Mouse (Mus musculus) urinary bladder, postnatal 0 days (tissue): ENCODE measurements around the gene Trmt2b. TPM values are rescaled to one million over a fixed set of nuclear protein-coding genes. Genes with fewer than 3 reads are reported as not detected.

Experiments used
- polyA plus RNA-seq: library from polyadenylated mRNA; unstranded; fragments of >200 nt; fragmentation: Nextera tagmentation; extraction: Ambion mirVana; gene quantifications from 2 replicates; pipeline ENCODE4 v1.2.1, GENCODE M21; 2015

Trmt2b gene
- 12.3 and 12.7 TPM in 2 replicates for polyA plus RNA-seq

DNA sequence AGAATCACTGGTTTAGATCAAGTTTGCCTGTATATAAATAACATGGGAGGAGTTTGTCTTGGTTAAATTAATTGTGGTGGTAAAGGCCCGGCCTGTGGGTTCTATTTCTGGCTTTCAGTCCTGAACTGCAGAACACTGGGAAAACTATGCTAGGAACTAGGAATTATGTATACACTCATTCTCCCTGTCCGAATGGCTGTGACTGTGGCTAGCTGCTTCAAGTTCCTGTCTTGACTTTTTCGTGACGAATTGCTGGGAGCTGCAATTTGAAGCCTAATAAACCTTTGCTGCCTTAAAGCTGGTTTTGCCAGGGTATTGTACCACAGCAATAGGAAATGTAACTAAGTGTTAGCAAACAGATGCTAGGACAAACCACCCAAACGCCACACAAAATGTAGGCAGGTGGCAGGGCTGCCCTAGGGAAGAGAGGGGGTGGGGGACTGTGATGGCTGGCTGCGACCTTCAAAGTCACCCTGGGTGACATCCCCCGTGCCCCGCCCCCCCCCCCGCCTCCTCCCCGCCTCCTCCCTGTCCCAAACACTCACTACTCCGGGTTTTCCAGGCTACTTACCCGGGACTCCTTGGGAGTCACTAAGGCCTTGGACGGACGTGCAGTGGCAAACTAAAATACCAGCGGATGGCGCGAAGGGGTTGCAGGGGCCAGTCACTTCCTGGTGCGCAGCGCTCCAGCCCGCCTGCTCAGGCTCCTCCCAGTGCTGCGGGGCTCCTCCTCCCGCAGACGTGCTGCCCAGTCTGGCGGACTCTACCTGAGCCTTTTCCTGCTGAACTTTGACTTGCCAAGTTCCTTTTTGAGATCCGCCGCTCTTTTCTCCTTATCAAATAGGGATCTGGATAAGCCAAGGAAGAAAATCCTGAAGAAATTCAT, at the start of gene Trmt2b:
Gene Trmt2b, minus strand, starts transcription at position 710 of the 886 bp plus-strand sequence.

DNA sequence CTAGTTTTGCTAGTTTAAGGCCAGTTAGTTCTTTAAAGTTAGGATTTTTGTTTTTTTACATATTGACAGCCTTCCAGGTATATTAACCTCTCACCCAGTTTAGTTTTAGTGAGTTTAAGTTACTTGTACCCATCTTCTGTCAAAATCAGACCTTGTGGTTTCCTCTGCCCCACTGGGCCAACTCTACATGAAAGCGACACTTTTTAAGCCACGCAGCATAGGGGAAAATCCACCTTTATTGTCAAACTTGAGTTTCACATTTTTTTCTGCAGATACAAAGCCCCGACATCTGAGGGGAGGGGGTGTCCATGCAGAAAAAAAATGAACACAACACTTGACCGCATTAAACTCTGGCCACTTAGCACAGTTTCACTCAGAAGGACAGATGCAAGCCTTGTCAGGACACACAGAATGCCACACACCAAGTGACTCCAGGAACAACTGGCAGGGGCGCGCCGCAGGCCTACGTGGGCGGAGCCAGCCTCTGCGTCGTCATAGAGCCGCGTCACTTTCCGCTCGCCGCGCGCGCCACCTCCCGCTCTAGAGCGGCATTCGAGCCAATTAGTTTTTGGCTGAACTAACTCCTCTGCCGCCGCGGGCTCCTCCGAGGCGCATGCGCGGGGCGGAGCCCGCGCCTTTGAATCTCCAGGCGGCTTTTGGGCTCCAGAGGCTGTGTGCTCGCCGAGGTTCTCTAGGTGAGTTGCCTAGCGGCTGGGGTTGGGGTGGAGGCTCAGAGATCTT, 30.9 kb upstream of the Trmt2b start, which contains the start of gene Cenpi:
Gene Cenpi, plus strand, starts transcription at position 551 of the 741 bp plus-strand sequence.

DNA sequence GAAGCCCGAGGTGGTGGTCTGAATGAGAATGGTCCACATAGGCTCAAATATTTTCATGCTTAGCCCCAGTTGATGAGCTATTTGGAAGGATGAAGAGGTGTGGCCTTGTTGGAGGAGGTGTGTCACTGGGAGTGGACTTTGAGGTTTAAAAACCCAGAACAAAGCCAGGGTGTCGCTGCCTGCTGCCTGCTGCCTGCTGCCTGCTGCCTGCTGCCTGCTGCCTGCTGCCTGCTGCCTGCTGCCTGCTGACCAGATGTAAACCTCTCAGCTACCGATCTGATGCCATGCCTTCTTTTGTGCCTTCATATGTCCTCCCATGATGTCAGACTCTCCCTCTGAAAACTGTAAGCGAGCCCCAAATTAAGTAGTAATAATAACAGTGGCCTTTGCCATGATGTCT, 54.9 kb downstream of the Trmt2b start, which contains the start of gene Nox1:
Gene Nox1, minus strand, starts transcription at position 101 of the 400 bp plus-strand sequence.

DNA sequence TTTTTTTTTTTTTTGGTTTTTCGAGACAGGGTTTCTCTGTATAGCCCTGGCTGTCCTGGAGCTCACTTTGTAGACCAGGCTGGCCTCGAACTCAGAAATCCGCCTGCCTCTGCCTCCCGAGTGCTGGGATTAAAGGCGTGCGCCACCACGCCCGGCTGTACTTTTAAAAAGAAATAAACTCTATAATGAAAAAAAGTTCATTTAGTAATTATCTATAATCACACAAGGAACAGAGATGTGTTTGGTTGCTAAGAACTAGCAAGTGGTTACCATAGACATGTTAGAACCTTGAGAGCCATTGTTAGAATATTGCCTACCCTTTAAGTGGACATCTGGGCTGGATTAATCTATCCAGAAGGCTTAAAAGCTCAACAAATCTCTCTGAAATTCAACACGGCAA, 89.6 kb downstream of the Trmt2b start, which contains the start of gene Arl13a:
Gene Arl13a, plus strand, starts transcription at position 301 of the 400 bp plus-strand sequence.

Other genes starting within 250 kb of the Trmt2b start
- 11.1 and 13.1 TPM in 2 replicates for gene Cstf2, start 217.8 kb downstream of the Trmt2b start, polyA plus RNA-seq
- 0.37 and 0.82 TPM in 2 replicates for gene Xkrx, start 114.9 kb downstream of the Trmt2b start, polyA plus RNA-seq
- gene Arl13a, start 89.5 kb downstream of the Trmt2b start, polyA plus RNA-seq: not detected in 2 replicates
- gene Nox1, start 55.0 kb downstream of the Trmt2b start, polyA plus RNA-seq: 0.19 TPM in 1 of 2 replicates, not detected in the other
- gene Tmem35a, start 18.2 kb upstream of the Trmt2b start, polyA plus RNA-seq: 0.31 and 0.59 TPM in 2 replicates
- 8.9 and 9.5 TPM in 2 replicates for gene Cenpi, start 31.1 kb upstream of the Trmt2b start, polyA plus RNA-seq
- 0.11 and 0.17 TPM in 2 replicates for gene Drp2, start 127.6 kb upstream of the Trmt2b start, polyA plus RNA-seq
- not detected in 2 replicates for gene Taf7l, start 199.5 kb upstream of the Trmt2b start, polyA plus RNA-seq